Mouse (Mus musculus): ENCODE data around the gene Olfr1392. TPM values are rescaled to one million over a fixed set of nuclear protein-coding genes. Genes with fewer than 3 reads are reported as not detected.

The Olfr1392 gene
- total RNA-seq, 2 experiments from 2014 or later, result not detected

DNA sequence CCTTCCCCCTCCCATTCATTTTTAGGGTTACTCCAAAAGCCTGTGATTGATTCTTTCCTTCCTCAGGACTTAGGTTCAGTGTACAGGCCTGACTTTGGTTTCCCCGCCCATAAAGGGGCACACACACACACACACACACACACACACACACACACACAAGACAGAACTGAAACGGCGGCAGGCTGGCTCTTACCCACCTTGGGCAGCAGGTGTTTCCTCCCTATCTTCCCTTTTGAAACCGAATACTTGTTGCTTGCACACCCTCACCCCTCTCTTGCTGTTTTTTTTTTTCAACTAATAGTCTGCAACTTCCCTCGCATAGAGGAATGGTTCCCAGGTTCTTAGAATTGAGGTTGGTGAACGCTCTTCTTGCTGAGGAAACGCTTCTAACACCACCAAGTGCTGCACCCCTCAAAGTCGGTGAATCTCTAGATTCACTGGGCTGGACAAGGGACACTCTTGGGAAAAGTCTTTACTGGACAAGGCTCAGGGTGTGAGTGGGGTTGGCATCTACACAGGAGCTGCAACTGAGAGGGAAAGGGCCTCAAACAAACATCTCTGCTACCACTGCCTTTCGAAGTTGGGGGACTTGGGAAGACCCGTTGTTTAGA lies 35.2 kb upstream of the Olfr1392 start:
- intact Hi-C loops (cut with DNase I), result loop anchor here (2.0 to 10.0 kb wide), 3 partner anchors 47 to 445 kb away; partner anchors contain the start of genes Btnl9, Rack1 and Zfp62
- no peak for DNase-seq (ENCODE audit: low spot score in 2 of 2)

DNA sequence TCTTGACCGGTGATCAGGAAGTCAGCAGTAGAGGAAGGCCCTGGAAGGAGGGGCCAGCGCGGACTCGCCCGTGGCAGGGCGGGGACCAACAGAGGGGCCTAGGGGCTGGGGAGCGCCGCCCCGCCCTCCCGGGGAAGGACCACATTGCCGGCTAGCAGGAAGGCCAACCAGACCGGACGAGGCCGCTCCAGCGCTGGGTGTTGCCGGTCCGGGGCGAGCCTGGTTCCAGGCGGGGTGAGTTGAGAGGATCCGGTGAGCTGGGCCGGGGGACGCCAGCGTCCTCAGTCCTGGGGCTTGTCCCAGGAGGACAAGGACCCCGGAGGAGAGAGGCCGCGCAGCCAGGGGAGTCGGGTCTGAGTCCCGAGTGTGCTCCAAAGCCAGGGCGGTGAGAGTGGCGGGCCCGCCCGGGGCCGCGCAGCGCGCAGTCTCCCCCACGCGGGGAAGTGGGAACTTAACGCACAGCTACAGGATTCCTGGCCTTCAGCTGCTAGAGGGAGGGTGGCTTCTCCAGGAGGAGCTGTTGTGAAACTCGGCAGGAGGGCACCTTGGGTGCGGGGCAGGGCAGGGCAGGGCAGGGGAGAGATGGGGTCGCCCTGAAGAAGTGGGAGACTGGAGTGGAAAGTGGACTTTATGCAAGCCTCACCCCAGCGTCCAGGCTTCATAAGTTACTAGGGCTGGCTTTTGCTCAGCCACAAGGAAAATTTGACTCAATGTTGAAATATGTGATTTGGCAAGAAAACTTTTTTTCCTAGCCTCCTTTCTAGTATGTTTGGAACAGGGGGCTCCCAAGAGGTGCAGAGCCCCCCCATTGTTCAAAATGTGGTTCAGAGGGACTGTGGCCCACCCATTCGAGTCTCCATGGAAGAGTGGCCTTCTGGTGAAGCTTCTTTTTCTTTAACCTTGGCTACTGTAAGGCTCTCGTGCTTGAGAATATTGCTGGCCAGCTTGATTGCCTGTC lies 34.4 kb upstream of the Olfr1392 start:
- intact Hi-C loops (cut with DNase I), result loop anchor here (2.0 to 5.0 kb wide), 2 partner anchors 48 to 63 kb away; partner anchors contain the start of genes Btnl9 and Zfp62
- DNase-seq (ENCODE audit: low spot score in 2 of 2), result peak; percentile 61 to 70

DNA sequence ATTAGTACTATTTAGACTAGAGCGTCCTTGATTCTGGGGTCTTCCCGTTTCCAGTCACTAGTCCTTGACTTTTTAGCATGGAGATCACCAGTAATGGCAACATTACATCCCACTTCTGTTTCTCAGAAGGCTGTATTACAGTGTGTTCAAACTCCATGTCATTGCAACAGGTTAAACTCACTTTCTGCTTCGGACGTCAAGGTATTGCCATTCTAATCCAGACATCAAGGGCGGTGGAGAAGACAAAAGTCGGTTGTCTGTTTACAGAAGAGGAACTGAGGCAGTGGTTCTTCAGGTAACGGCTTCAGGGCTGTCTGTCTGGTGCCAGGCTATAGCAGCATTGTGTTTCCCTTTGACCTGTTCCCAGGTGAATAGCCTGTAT lies 33.7 kb upstream of the Olfr1392 start:
- intact Hi-C loops (cut with DNase I), result loop anchor here (2.0 to 5.0 kb wide), 2 partner anchors 49 to 64 kb away; partner anchors contain the start of genes Btnl9 and Zfp62
- DNase-seq (ENCODE audit: low spot score in 2 of 2), result no peak

DNA sequence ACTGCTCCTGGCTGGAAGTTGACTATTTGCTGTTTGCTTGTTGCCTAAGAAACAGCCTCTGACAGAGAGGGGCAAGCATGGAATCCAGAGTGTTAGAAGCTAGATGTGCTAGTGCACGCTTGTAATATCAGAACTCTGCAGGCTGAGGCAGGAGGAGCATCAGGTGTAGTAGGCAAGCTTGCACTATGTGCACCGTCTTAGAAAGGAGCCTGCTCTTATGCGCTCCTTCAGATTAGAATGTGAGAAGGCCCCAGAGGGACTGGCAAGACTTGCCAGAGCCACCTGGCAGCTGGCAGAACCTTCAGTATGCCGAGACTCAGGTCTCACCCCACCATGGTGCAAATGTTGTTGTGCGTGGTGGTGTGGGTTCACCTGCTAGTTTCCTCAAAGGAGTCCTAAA lies 33.0 kb upstream of the Olfr1392 start:
- intact Hi-C loops (cut with DNase I), result loop anchor here (5.0 kb wide), 1 partner anchor 65 kb away; the partner anchor contains the start of gene Btnl9

DNA sequence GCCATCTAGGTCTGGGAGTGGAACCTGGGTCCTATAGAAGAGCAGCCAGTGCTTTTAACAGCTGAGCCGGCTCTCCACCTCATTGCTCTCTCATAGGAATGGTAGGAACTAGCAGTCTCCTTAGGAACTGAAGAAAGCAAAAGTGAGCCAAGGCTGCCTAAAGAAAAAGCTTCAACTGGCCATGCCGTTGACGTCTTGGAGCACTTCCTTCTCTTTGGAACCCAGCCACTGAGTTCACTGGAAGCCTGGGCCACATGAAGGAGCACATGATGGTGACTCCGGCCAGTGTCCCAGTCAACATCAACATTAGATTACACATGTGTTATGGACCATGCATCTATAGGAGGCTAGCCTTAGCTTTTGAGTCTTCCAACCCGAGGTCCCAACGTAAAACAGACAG lies 32.0 kb upstream of the Olfr1392 start:
- no peak for DNase-seq (ENCODE audit: low spot score in 2 of 2)
- intact Hi-C loops (cut with DNase I), result loop anchor here (5.0 kb wide), 1 partner anchor 66 kb away; the partner anchor contains the start of gene Btnl9

More for the DNA sequence above, 33.0 kb upstream of the Olfr1392 start:
- DNase-seq (ENCODE audit: low spot score in 2 of 2), result no peak

DNA sequence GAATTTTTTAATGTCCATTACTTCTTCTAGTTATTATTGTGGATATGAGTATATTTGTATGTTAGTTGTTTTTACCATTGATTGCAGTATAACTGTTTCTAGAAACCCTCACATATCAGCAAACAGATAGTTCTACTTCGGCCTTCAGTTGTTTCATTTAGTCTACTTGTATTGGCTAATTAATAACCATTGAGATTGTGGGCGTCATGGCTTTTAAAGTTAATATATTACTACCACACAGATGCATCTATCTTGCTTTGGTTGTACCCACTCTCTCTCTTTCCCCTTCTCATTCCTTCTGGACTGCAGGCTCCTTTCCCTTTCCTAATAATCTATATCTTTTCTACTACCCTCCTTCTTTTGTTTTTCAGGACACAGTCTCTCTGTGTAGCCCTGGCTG lies 25.8 kb upstream of the Olfr1392 start:
- no peak for DNase-seq (ENCODE audit: low spot score in 2 of 2)
- intact Hi-C loops (cut with DNase I), result no loop called here

DNA sequence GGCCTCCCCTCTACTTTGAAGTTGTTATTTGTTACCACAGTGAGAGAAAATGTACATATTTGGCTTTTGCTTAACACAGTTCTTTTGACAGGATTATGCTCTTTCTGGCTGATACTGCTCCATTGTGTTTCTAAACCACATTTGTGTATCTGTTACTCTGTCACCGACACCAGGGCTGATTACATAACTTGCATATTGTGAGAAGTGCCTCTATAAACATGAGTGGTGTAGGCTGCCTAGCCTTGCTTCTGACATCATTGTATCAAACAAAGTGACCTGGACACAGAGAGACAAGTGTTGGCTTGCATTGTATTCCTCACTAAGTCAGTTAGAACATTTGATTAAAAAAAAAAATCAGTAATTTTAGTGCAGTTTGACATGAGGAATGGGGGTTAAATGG lies 25.3 kb upstream of the Olfr1392 start:
- no peak for DNase-seq (ENCODE audit: low spot score in 2 of 2)
- intact Hi-C loops (cut with DNase I), result no loop called here

DNA sequence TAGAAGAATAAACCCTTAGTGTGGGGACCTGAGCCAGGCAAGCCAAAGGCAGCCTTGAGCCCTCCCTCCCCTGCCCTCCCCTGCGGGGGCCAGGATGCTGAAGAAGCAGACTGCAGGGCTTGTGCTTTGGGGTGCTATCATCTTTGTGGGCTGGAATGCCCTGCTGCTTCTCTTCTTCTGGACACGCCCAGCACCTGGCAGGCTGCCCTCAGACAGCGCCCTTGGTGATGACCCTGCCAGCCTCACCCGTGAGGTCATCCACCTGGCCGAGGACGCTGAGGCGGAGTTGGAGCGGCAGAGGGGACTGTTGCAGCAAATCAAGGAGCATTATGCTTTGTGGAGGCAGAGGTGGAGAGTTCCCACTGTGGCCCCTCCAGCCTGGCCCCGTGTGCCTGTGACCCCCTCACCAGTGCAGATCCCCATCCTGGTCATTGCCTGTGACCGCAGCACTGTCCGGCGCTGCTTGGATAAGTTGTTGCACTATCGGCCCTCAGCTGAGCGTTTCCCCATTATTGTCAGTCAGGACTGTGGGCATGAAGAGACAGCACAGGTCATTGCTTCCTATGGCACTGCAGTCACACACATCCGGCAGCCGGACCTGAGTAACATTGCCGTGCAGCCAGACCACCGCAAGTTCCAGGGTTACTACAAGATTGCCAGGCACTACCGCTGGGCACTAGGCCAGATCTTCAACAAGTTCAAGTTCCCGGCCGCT lies 24.3 kb upstream of the Olfr1392 start:
- DNase-seq (ENCODE audit: low spot score in 2 of 2), result no peak
- intact Hi-C loops (cut with DNase I), result no loop called here

DNA sequence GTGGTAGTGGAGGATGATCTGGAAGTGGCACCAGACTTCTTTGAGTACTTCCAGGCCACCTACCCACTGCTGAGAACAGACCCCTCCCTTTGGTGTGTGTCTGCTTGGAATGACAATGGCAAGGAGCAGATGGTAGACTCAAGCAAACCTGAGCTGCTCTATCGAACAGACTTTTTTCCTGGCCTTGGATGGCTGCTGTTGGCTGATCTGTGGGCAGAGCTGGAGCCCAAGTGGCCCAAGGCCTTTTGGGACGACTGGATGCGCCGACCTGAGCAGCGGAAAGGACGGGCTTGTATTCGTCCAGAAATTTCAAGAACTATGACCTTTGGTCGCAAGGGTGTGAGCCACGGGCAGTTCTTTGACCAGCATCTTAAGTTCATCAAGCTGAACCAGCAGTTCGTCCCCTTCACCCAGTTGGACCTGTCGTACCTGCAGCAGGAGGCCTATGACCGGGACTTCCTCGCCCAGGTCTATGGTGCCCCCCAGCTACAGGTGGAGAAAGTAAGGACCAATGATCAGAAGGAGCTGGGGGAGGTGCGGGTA lies 23.7 kb upstream of the Olfr1392 start:
- intact Hi-C loops (cut with DNase I), result no loop called here
- DNase-seq (ENCODE audit: low spot score in 2 of 2), result no peak

DNA sequence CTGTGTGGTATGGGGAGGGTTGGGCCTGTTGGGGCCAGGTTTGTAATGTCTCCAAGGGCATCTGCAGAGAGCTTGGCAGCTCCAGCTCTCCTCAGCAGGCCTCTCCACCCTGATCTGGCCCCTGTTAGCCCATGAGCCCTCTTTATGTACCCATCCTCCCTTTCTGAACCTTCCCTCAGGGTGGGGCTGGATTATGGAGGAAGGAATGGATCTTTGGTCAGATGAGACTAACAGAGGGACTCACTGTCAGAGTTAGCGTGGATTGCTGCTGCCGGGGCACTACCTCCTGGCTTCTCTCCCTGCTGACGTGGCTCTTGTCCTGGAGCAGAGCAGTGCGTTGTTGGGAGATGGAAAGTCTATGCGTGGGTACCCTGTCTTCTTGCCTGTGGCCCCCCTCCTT lies 22.8 kb upstream of the Olfr1392 start:
- intact Hi-C loops (cut with DNase I), result no loop called here
- DNase-seq (ENCODE audit: low spot score in 2 of 2), result no peak

DNA sequence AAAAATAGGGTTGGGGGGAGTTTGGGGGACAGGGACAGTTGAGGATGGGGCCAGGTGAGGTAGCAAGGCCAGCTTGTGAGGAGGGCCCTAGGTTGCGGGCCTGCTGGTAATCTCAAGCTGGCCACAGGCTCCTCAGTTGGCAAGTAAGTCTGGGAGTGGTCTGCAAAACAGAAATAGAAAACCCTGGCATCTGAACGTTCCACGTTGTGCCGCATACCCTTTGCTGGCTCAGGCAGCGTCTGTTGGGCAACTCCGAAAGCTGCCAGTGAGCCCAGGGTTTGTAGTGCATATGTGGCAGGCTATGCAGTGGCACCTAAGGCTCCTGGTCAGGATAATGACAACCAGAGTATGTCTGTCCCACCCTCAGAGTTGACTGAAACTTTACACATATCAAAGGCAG lies 21.9 kb upstream of the Olfr1392 start:
- intact Hi-C loops (cut with DNase I), result no loop called here
- no peak for DNase-seq (ENCODE audit: low spot score in 2 of 2)

DNA sequence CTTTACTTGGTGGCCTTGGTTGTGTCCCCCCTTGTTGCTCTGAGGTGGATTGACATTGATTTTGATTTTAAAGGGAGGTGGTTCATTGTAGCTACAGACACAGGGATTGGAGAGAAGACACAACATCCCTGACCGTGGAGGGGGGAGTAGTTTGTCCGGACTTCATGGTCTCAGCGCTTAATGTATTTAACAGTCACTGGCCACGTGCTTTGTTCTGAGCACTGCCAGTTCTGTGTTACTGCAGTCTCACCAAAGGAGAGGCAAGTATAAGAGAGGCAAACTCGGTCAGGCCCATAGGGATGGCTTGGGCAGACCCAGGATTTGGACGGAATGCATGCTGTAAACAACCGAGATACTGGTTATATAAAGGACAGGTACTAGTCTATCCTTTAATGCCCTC lies 21.0 kb upstream of the Olfr1392 start:
- no peak for DNase-seq (ENCODE audit: low spot score in 2 of 2)
- intact Hi-C loops (cut with DNase I), result no loop called here

DNA sequence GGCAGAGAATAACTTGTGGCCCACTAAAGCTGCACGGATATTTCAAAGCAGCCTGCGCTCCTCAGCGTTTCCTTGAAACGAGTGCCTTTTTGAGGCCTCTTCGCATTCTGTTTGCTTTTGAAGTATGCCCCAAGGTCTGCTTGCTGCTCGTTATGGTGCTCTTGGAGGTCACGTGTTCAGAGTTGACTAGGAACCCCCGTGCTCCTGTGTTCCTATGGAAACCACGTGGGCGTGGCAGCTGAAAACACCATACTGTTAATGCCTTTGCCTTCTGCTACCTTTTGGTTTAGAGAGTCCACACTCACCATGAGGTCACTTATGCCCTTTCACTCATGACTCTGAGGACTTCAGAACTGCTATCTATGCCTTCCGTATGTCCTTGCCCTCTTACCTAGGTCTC lies 20.5 kb upstream of the Olfr1392 start:
- intact Hi-C loops (cut with DNase I), result no loop called here
- DNase-seq (ENCODE audit: low spot score in 2 of 2), result no peak

DNA sequence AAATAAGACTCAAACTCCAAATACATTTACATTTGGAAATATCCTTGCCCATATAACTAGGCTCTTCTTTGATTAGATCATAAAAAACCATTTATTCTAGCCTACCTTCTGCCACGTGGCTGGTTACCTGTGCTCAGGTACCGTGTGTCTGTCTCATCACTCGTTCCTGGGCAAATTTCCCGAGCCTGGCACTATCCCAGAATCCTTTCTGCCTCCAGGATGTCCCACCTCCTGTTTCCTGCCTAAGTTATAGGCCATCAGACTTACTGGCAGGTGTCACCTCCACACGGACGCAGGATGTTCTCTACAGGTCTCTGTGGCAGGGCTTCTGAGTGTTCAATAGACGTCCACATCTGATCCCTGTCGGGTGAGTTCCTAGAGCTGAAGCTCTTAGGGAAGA lies 20.0 kb upstream of the Olfr1392 start:
- intact Hi-C loops (cut with DNase I), result no loop called here
- no peak for DNase-seq (ENCODE audit: low spot score in 2 of 2)

DNA sequence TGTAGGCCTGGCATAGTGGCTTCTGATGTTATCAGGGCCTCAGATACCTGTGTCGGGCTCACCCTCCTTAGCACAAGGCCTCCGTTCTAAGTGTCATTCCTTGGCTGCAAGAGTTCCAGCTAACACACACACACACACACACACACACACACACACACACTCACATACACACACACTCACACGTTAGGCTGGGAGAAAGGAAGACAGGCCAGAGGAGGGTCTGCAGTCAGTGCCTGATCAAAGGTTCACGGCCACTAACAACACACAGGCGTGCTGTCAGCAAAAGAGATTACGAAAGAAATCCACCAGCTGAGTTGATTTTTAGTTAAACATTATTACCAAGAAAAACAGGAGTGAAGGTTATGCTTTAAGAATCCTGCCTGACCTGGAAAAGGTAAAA lies 18.4 kb upstream of the Olfr1392 start:
- intact Hi-C loops (cut with DNase I), result no loop called here
- no peak for DNase-seq (ENCODE audit: low spot score in 2 of 2)

DNA sequence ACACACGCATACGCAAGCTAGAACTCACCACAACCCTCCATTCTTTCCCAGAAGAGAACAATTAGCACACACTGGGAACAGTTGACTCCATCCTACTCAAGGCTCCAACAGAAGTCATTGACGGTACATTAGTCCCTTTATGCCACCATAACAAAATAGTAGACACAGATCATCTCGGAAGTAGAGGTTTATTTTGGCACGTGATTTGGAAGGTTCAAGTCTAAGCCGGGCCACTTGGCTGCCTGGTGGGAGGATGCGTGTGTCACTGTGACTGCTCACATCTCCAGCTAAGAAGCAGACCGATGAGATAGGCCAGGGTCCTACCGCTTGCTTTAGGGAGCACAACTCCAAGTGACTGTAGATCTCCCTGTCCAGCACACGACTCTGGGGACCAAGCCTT lies 17.8 kb upstream of the Olfr1392 start:
- intact Hi-C loops (cut with DNase I), result no loop called here
- DNase-seq (ENCODE audit: low spot score in 2 of 2), result no peak

DNA sequence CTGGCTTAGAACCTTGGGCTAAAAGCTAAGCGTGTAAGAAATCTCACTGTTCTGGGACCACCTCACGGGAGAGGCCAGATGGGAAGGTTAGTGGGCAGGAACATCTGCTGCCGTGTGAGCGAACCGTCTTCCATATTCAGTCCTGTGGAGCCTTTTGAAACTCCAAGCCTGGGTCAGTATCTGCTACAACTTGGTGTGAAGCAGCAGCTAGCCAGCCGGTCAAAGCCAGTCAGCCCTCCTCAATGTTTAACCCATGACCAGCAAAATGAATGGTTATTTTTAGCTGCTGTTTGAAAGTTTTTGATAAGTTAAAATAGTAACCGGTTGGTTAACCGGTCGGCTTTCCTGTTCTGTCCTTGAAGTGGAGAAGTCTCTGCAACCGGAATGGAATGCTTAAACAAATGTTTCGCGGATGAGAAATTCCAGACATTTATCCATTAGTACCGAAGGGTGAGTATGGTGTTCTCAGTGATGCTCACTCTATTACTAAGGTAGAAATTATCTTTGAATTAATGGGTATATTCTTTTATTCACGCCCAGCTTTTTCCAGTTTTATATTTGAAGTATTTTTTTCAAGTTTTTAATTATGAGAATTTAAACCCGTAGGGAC lies 17.0 kb upstream of the Olfr1392 start:
- intact Hi-C loops (cut with DNase I), result no loop called here
- DNase-seq (ENCODE audit: low spot score in 2 of 2), result no peak

DNA sequence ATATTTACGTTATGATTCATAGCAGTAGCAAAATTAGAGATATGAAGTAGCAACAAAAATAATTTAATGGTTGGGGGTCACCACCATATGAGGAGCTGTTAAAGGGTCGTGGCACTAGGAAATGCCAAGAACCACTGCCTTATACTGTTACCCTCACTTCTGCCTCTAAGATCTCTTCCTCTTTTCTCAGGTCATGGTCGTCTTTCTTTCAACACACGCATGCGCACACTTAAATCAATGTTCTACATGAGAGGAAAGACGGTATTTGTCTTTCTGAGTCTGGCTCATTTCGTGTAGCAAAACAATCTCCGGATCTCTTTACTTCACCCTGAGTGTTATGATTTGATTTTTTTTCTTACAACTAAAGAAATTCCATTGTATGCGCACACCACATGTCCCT lies 15.3 kb upstream of the Olfr1392 start:
- intact Hi-C loops (cut with DNase I), result loop anchor here (5.0 to 10.0 kb wide), 3 partner anchors 167 to 397 kb away; partner anchors contain the start of genes Irgm1 and Olfr1381
- no peak for DNase-seq (ENCODE audit: low spot score in 2 of 2)

DNA sequence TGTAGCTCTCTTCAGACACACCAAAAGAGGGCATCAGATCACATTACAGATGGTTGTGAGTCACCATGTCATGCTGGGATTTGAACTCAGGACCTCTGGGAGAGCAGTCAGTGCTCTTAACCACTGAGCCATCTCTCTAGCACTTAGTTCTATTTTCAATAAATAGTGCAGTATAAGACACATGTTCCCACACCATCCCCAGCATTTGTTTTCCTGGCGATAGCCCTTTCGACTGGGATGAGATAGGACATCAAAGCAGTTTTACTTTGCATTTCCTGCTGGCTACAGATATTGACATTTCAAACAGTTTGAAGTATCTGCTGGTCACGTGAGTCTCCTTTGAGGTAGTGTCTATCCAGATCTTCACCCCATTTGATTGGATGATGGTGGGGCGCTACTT lies 14.7 kb upstream of the Olfr1392 start:
- intact Hi-C loops (cut with DNase I), result loop anchor here (5.0 to 10.0 kb wide), 3 partner anchors 168 to 398 kb away; partner anchors contain the start of genes Irgm1 and Olfr1381
- DNase-seq (ENCODE audit: low spot score in 2 of 2), result no peak

Data from left cerebral cortex, postnatal 36 days (tissue).